In genomic region chr17:30871040-30871439, GRCm38 (mm10) we compare ENCODE assay signal across 22 mouse cellular contexts. TPM values are rescaled to one million over a fixed set of nuclear protein-coding genes. Genes with fewer than 3 reads are reported as not detected.
DNase-seq lines count a peak whose midpoint lies in the region; ATAC-seq and TF ChIP-seq lines count a peak whose summit lies in the region.
"Had no signal": no experiment of that assay in that cellular context is flagged by ENCODE, and none has a peak within 500 bp of the region (broad histone marks: within the 10 kb centered on the region; RNA-seq: fewer than 3 reads in every experiment).

No protein-coding gene starts in this region.

- H3K9me3 ChIP-seq in midbrain, embryonic 11.5 days (ENCODE audit: control insufficient read depth, low read length) = peaks cover 3% of the 10 kb centered on the region; the same call in 1 of the 2 replicates
- H3K9me3 ChIP-seq in midbrain, embryonic 15.5 days = no peaks in the 10 kb centered on the region
- no peaks in the 10 kb centered on the region for H3K9me3 ChIP-seq in lung, postnatal 0 days (ENCODE audit: low read length)
- H3K9me3 ChIP-seq: embryonic facial prominence, embryonic 13.5 days; forebrain, embryonic 13.5 days had no signal

- peak; percentile 80 for DNase-seq in midbrain, embryonic 11.5 days (ENCODE audit: low spot score, missing footprints)
- peak; percentile 40 to 47 for DNase-seq in lung, adult 18-20 months
- DNase-seq in lung, postnatal 0 days (ENCODE audit: low spot score) = peak; percentile 61
- no peak for DNase-seq in heart, adult 18-20 months
- no peak for DNase-seq in ovary, postnatal 14 days (ENCODE audit: low spot score)
- DNase-seq: adrenal gland, postnatal 10 days; cerebellum, adult 18-20 months; cerebellum, postnatal 14 days; embryo, embryonic 11 days; gastrocnemius, adult 2 months; kidney, adult 9 months; layer of hippocampus, postnatal 36 days; right cerebral cortex, postnatal 14 days; thymus, postnatal 36 days had no signal

- peak; percentile 56 for TF ChIP-seq EP300 in lung, postnatal 0 days (IDR thresholded peaks at IDR 0.05)

- H3K36me3 ChIP-seq in midbrain, embryonic 11.5 days (ENCODE audit: control insufficient read depth, insufficient read depth, low read length) = no peaks in the 10 kb centered on the region
- no peaks in the 10 kb centered on the region for H3K36me3 ChIP-seq in midbrain, embryonic 15.5 days (replicated peaks)
- H3K36me3 ChIP-seq in lung, postnatal 0 days (ENCODE audit: insufficient read depth, low read length) = no peaks in the 10 kb centered on the region
- H3K36me3 ChIP-seq: embryonic facial prominence, embryonic 13.5 days had no signal

- no peak for ATAC-seq in midbrain, embryonic 11.5 days (ENCODE audit: low FRiP score)
- no peak for ATAC-seq in midbrain, embryonic 15.5 days (replicated peaks)
- peak; percentile 76 for ATAC-seq in lung, postnatal 0 days
- 0 out of 2 replicates have a peak, but pooled peaks have one; percentile 26 for ATAC-seq in megakaryocyte progenitor cell, adult 5-6 weeks (replicated peaks; ENCODE audit: poor library complexity)
- ATAC-seq: forebrain, embryonic 13.5 days had no signal

- no peaks in the 10 kb centered on the region for H3K4me1 ChIP-seq in midbrain, embryonic 11.5 days (ENCODE audit: control insufficient read depth, insufficient read depth, low read length)
- no peaks in the 10 kb centered on the region for H3K4me1 ChIP-seq in midbrain, embryonic 15.5 days
- H3K4me1 ChIP-seq in lung, postnatal 0 days (ENCODE audit: insufficient read depth, low read depth, low read length) = no peaks in the 10 kb centered on the region
- H3K4me1 ChIP-seq: embryonic facial prominence, embryonic 13.5 days; forebrain, embryonic 13.5 days had no signal

- H3K27ac ChIP-seq in midbrain, embryonic 11.5 days (ENCODE audit: low read depth, low read length) = no peak overlapping the region
- no peak overlapping the region for H3K27ac ChIP-seq in midbrain, embryonic 15.5 days
- no peak overlapping the region for H3K27ac ChIP-seq in lung, postnatal 0 days (ENCODE audit: low read length)
- H3K27ac ChIP-seq: embryonic facial prominence, embryonic 13.5 days; forebrain, embryonic 13.5 days; gastrocnemius, adult 2 months had no signal

- H3K4me3 ChIP-seq in midbrain, embryonic 11.5 days (ENCODE audit: low read depth, low read length) = no peak overlapping the region
- no peak overlapping the region for H3K4me3 ChIP-seq in midbrain, embryonic 15.5 days
- no peak overlapping the region for H3K4me3 ChIP-seq in lung, postnatal 0 days (ENCODE audit: low read depth, low read length)
- H3K4me3 ChIP-seq: embryonic facial prominence, embryonic 13.5 days; forebrain, embryonic 13.5 days; gastrocnemius, adult 2 months had no signal

- no peak for TF ChIP-seq CTCF in lung, postnatal 0 days (IDR thresholded peaks at IDR 0.05)

- 39% methylated on average over 10 of the region's 10 CpGs for WGBS in midbrain, embryonic 11.5 days
- WGBS in midbrain, embryonic 15.5 days = 28% methylated on average over 10 of the region's 10 CpGs
- 19% methylated on average over 10 of the region's 10 CpGs for WGBS in lung, postnatal 0 days

- H3K4me2 ChIP-seq in midbrain, embryonic 11.5 days = no peak overlapping the region
- no peak overlapping the region for H3K4me2 ChIP-seq in midbrain, embryonic 15.5 days
- no peak overlapping the region for H3K4me2 ChIP-seq in lung, postnatal 0 days (replicated peaks; ENCODE audit: low read depth, low read length)
- H3K4me2 ChIP-seq: embryonic facial prominence, embryonic 13.5 days; forebrain, embryonic 13.5 days; heart, embryonic 11.5 days had no signal

- no peaks in the 10 kb centered on the region for H3K27me3 ChIP-seq in midbrain, embryonic 11.5 days (ENCODE audit: control insufficient read depth, insufficient read depth, low read length)
- H3K27me3 ChIP-seq in midbrain, embryonic 15.5 days (replicated peaks) = no peaks in the 10 kb centered on the region
- H3K27me3 ChIP-seq in lung, postnatal 0 days (replicated peaks; ENCODE audit: insufficient read depth, low read length) = no peaks in the 10 kb centered on the region
- H3K27me3 ChIP-seq: embryonic facial prominence, embryonic 13.5 days; forebrain, embryonic 13.5 days had no signal

- H3K9ac ChIP-seq in midbrain, embryonic 11.5 days (ENCODE audit: low read length) = no peak overlapping the region
- H3K9ac ChIP-seq in midbrain, embryonic 15.5 days = no peak overlapping the region
- H3K9ac ChIP-seq in lung, postnatal 0 days (replicated peaks; ENCODE audit: low read depth) = no peak overlapping the region
- H3K9ac ChIP-seq: embryonic facial prominence, embryonic 13.5 days; forebrain, embryonic 13.5 days had no signal

RNA-seq across cellular contexts. Expression of gene Glp1r, which starts 30.6 kb away (rescaled TPM):
- polyA plus RNA-seq in midbrain, embryonic 11.5 days (2014; fragmentation: Nextera tagmentation; extraction: Ambion mirVana) = 0.04 and 0.10 TPM in 2 replicates
- polyA plus RNA-seq in midbrain, embryonic 15.5 days (2015; fragmentation: Nextera tagmentation; extraction: Ambion mirVana) = 0.71 and 0.75 TPM in 2 replicates
- polyA plus RNA-seq in lung, postnatal 0 days (2015; fragmentation: Nextera tagmentation; extraction: Ambion mirVana) = 17.8 and 19.9 TPM in 2 replicates
- not detected in 2 replicates for total RNA-seq in megakaryocyte progenitor cell, adult 5-6 weeks (2015)
- not detected in 2 replicates for total RNA-seq in megakaryocyte progenitor cell, adult 5-6 weeks (2017)
- total RNA-seq in heart, adult 18-20 months (2021) = under 1 TPM; 0.12 to 0.41 TPM
- total RNA-seq: gastrocnemius, adult 2 months; megakaryocyte-erythroid progenitor cell, adult 5-6 weeks had no signal
- polyA plus RNA-seq: limb, embryonic 11.5 days; liver, embryonic 16.5 days had no signal

Comparison
In these comparisons a context has a peak if more than half of its experiments do, and no peak if none do; other contexts are left out.
1. ATAC-seq: peak in lung, postnatal 0 days (single experiment) and megakaryocyte progenitor cell, adult 5-6 weeks (single experiment); none in midbrain, embryonic 11.5 days (single experiment) and midbrain, embryonic 15.5 days (single experiment).
2. DNase-seq: peak in midbrain, embryonic 11.5 days (single experiment), lung, adult 18-20 months (2 of 2) and lung, postnatal 0 days (single experiment); none in heart, adult 18-20 months (0 of 2) and ovary, postnatal 14 days (single experiment).
3. RNA of gene Glp1r, which starts 30.6 kb away (polyA plus RNA-seq): 17.8 to 19.9 TPM in lung, postnatal 0 days; 0.71 to 0.75 TPM in midbrain, embryonic 15.5 days and 0.04 to 0.10 TPM in midbrain, embryonic 11.5 days; every median in the first group is over 10 times any median in the second.